Mouse (Mus musculus): ENCODE measurements around the gene Ttc26.

DNA sequence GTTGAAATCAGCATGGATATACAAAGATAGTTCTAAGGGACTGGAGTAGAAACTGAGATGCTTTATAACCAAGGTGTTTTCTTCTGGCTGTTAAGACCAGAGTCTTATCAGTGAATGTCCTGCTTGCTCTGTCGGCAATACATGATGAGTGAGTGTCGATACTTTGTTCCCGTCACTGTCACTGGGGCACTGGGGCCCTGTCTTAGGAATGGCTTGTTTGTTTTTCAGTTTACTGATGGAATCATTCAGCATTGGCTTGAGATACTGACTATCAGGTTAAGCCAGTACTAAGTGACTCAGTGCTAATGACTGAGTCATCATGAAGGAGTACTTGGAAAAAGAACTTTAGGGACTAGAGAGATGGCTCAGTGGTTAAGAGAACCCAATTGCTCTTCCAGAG lies 62.6 kb downstream of the Ttc26 start:
- peak; percentile 78 for TF ChIP-seq EP300 (IDR thresholded peaks at IDR 0.05; ENCODE audit: low read depth)
- no peak for TF ChIP-seq CTCF (IDR thresholded peaks at IDR 0.05; ENCODE audit: low read depth)
